Mouse (Mus musculus): ENCODE data around the gene Zfp637. TPM values are rescaled to one million over a fixed set of nuclear protein-coding genes. Genes with fewer than 3 reads are reported as not detected.
"Not testable (repeated sequence)": the region's sequence is repeated elsewhere in the genome, so short reads cannot be mapped to it uniquely, and the experiment has no call there.

Gene Zfp637
- polyA plus RNA-seq, 2 experiments from 2014 or later = 24.5 to 27.8 TPM

DNA sequence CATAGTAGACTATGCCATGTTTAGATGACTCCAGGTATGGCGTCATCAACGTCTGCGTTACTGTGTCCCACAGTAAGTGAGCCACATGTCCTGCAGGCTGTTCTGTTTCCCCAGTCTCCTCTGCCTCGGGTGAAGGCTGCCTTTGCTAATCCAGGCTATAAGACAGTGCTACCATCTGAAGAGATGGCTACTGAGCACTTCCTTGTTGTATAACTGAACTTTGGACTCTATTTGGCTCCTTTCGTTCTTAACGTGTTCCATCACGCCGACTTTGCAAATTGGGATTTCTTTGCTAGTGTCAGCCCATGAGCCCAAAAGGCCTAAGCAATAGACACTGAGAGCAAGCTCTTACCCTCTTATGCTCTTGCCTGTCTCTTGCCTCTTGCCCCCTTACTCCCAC is 27.2 kb downstream of the Zfp637 start:
- ATAC-seq = no peak

DNA sequence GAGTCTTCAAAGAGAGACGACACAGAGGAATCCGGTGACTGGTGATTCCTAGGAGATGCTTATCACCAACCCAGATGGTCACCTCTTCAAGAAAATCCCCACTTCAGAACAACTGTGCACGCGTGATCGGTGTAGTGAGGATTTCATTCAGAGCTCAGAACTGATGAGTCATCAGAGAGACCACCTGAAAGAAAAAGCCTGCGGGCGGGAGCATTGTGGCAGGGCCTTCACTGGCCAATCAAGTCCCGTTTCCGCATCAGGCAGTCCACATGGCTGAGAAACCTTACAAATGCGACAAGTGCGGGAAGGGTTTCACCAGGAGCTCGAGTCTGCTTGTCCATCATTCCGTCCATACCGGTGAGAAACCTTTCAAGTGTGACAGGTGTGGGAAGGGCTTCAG is 30.1 kb downstream of the Zfp637 start:
- ATAC-seq = no peak

DNA sequence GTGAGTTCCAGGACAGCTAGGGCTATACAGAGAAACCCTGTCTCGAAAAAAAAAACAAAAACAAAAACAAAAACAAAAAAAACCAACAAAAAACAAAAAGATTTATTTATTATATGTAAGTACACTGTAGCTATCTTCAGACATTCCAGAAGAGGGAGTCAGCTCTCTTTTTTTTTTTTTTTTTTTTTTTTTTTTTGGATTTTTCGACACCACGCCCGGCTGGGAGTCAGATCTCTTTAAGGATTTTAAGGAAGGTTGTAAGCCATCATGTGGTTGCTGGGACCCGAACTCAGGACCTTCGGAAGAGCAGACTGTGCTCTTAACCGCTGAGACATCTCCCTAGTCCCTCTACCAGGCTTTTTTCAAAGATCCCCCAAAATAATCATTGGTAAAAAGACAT is 32.5 kb downstream of the Zfp637 start:
- ATAC-seq = not testable (repeated sequence)

DNA sequence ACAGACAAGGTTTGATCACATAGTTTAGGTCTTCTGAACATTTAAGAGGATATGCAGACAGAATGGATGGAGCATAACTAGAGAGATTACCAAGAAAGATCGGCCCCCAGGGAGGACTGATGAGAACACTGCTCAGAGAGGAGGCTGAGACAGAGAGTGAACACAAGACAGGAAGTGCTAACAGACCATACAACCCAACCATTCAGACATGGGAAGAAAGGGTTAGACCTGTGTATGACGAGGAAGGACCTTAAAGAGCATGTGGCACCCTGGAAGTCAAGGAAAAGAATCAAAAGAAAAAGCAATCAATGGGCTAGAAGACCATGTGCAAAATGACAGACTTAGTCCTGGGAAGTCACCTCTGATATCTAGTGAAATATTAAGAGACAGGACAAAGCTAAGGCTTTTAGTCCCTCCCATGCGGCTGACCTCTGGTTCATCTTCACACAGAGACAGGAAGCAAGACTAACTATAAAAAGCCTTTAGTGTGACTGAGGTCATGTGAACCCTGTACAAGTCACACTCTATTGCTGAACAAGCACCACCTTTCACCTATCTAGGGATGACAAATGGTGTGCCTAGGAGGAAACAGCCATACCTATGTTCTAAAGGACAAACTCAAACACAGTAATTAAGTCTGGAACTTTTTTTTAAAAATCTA is 33.8 kb downstream of the Zfp637 start:
- no peak for ATAC-seq

DNA sequence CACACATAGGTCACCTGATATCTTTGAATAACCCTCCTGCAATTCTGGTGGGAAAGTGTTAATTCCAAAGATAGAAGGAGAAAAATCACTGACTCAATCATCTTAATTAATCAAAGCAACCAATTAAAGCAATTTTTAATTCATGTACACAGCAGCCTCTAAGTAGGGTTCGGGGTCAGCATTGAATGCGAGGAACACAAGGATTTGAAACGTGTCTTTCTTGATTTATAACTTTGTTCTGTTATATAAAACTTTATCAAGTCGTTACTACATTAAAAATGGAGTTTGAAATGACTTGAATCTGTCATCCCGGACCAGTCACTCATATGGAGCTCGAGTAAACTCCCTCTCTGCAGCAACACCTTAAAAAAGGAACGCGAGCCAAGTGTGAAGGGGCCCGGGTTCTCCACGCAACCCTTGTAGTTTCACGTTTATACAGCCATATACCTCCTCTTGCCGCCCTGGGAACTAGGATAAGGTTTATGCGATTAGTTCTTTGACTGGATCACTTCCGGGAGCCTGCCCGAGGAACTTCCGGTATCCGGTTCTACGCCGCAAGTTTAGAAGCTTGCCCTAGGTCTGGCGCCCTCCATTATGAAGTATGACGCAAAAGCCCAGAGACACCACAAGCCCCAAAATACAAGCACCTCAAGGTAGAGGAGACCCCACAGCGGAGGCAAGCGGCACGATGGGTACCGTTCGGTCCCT is 37.9 kb downstream of the Zfp637 start:
- ATAC-seq = peak; percentile 72

DNA sequence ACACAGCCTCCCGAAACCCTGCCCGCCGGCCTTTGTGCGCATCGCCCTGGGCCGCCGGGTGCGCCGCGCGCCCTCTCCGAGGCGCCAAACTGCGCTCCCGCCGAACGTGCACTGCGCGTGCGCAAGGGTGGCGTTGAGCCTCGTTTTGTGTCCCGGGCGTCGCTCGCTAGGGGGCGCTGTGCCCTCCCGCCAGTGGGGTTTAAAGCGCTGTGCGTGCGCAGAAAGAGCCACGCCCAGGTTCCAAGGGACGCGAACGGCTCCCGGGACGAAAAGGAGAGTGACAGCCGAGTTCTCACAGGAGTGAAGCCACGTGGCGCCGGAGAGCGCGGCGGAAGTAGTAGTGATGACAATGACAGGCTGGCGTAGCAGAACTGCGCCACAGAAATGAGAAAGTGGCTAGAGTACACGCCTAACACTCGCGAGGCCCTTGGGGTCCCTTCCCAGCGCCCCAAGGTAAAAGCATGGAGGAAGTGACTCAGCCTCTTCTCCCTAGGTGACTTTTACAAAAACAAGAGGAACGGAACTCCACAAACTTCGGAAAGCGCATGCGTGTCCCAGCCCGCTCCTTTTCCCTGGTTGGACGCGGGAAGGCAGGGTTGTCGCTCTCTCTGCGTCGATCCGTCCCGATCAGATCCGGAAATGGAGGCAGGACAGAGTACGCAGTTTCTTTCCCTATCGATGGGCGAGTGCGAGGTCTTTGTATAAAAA is 38.6 kb downstream of the Zfp637 start:
- ATAC-seq = peak; percentile 75

DNA sequence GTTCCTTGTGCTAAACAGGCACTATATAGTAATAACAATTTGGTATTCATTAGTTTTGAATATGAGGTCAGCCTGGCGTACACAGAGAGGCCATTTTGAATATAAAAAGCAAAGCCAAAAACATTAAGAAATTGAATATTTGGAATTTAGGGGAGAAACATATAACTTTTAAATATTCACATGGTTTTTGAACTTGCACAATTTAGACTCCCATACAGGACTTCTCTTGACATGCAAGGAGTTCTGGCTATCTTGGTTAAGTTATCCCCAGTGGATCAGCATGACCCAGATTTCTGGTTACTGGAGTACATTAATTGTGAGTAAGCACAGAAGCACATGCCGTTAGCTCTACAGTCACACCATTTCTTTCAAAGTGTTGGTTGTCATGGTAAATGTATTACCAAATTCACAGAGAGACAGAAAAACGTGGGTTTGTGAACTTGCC is 39.4 kb downstream of the Zfp637 start:
- ATAC-seq = no peak

DNA sequence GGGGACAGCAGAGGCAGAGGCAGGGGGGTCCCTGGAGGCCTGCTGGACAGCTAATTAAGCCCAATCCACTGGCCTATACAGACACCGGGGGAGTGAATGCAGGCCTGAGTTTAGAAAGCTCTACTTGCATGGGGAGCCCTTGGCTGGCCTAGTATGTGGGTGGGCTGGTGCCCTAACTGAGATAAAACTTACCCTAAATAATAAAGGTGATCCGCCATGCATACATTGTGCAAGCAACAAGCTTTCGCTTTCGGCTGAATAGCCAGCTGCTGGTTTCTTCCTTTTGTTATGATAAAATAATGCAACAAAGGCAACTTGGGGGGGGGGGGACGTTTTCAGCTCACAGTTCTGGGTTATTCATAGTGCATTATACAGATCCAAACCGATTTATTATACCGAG is 40.2 kb downstream of the Zfp637 start:
- no peak for ATAC-seq

DNA sequence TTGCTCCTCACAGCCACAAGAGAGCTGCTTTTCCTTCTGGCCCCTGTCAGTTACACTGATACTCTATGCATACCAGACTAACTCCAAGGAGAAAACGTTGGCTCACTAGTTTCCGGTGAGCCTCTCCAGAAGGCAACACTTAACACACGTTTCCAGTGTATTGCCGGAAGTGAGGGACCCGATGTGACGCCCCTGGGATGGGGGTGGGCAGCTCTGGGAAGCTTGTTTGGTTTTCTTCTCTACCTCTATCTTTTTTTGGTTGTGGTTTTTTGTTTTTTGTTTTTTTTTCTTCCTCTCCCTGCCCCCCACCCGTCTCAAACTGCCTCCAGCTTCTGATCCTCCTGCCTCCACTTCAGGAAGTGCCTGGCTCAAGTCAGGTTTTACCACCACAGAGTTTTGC is 41.0 kb downstream of the Zfp637 start:
- peak; percentile 9 for ATAC-seq

DNA sequence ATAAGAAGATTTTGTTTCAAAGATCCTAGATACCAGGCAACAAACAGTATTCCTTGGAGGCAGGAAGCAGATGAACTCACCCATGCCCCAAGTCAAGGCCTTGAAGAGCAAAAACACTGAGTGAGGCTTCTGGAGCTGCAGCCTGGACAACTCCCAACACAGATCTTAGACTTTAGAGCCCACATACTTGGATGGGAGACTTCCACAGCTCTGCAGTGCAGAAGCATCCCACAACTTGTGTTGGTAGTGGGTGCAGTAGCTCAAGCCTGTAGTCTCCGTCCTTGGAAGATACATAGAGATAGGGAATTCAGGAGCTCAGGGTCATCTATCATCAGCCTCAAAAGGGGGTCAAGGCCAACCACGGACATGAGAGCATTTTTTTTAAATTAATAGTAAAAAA is 45.0 kb downstream of the Zfp637 start:
- ATAC-seq = no peak

DNA sequence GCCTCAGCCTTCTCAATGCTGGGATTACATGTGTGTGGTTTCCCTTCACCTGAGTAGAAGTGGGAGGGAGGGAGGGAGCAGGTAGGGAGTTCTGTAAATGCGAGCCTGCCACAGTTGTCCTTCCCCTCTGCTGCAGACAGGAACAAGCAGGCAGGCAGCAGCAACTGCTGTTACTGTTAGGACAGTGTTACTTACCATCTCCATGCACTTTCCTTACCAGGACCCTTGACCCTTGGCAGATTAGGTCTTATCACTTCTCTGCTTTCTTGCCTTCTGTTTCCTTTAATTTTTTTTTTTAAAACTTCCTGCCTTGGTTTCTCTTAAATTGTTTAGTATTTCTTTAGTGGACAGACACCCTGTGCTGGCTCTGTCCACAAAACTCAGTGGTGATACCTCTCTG is 47.1 kb downstream of the Zfp637 start:
- no peak for ATAC-seq

DNA sequence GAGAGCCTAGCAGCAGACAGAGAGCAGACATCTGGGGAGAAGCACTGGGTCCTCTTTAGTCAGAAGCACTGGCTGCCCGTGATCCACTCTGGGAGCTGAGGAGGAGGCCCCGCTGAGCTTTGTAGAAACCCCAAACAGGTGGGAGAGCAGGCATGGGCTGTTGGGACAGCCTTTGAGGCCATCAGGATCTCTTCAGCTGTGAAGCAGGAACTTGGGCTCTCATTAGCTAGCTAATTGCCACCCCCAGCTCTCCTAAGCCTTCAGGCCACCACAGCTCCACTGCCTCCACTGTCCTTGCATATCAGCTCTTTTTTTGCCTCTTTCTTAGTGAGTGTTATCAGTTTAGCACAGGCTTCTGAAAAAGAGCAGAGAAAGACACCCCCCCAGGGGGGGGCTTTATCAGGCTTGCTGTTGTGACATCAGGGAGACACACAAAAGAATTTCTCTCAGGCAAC is 47.7 kb downstream of the Zfp637 start:
- no peak for ATAC-seq

DNA sequence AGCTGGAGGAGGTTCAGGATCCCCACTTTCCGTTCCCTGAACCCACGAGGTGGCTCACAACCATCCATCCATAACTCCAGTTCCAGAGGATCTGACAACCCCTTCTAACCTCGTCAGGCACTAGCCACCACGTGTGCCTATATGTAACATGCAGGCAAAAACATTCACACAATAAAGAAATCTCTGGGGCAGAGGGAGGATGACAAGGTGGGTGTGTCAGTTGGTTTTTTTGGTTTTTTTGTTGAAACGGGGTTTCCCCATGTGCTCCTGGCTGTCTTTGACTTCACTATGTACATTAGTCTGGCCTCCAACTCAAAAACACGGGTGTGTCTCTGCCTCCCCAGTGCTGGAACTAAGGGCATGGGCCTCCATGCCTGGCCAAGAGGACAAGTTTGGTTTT is 49.3 kb downstream of the Zfp637 start:
- ATAC-seq = peak; percentile 85

DNA sequence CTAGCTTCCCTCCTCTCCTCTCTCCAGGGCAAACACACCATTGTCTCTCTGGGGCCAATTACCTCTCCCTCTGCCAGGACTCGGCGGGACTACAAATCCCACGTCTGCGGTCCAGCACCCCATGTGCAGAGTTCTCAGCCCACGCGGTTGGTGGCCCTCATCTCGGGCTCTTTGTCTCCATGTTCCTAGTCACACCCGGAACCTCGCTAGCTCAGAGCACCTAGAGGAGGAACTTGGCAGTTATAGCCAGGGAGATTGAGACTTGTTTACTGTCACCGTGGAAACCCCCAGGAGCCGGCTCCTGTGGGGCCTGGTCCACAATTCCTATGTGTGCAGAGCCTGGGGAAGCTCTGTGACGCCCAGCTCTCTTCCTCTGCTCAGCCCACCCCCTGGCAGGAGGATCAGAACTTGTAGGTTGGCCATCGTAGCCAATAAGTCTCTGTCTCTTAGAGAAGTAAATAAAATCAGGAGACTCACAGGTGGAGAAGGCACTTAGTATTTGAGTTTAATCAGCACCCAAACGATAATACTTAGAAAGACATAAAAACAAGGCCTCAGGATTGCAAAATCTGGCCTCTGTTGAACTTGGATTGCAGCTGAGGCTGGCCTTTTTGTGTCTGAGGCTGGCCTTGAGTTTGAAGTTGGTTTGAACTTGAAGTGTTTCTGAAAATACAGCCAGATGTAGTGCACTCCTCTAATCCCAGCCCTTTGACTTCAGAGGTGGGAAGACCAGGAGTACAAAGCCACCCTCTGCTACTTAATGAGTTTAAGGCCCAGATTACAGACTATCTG is 50.6 kb downstream of the Zfp637 start:
- ATAC-seq = peak; percentile 55

DNA sequence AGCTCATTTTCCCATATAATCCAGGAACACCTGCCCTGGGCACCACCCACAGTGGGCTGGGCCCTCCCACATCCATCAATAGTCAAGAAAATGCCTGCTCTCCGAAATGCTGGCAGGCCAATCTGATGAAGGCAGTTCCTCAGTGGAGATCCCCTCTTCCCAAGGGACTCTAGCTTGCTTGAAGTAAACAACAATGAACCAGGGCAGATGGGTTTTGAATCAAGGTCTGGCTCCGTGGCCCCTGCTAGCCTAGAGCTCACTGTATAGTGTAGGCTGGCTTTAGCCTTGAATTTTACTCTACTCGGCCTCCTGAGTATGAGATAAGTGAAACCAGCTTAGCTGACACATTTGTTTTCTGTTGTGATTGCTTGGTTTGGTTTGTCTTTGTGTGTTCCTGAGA is 51.4 kb downstream of the Zfp637 start:
- no peak for ATAC-seq

DNA sequence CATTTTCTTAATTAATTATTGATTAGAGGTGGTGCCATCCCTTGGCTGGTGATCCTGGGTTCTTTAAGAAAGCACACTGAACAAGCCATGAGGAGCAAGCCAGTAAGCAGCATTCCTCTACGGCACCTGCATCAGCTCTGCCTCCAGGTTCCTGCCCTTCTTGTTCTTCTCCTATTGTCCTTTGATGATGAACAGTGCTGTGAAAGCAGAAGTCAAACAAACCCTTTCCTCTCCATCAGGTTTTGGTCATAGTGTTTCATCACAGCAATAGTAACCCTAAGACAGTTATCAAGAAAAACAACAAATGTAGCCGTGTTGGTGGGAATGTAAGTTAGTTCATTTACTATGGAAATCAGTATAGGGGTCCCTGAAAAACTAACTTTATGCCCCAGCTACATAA is 52.5 kb downstream of the Zfp637 start:
- ATAC-seq = no peak

Other genes starting within 250 kb of the Zfp637 start
- 1 to 10 TPM; 4.1 TPM for gene Zfp239, start 20.9 kb downstream of the Zfp637 start, polyA plus RNA-seq (2017; shearing (Covaris generic))
- gene Hnrnpf, start 59.1 kb downstream of the Zfp637 start, polyA plus RNA-seq (2017; shearing (Covaris generic)) = 100 to 1,000 TPM; 807 to 897 TPM
- 1 to 10 TPM; 2.3 to 7.0 TPM for gene Fxyd4, start 96.5 kb downstream of the Zfp637 start, polyA plus RNA-seq (2017; shearing (Covaris generic))
- gene Rasgef1a, start 170.3 kb downstream of the Zfp637 start, polyA plus RNA-seq (2017; shearing (Covaris generic)) = 1 to 10 TPM; 2.3 to 4.0 TPM